Mouse (Mus musculus) bone marrow, adult 2 months (tissue): Measurements from ENCODE around the gene Caln1.

ENCODE experiments used
- CTCF ChIP-seq: fragments of 200-500 bp; IDR thresholded peaks from 2 replicates; pipeline ENCODE4 v1.5.1; 2011; ENCODE audit warnings: low read length, control low read depth; ENCODE audit not compliant: control insufficient read depth, insufficient read depth
- POLR2A ChIP-seq: fragments of 200-500 bp; IDR thresholded peaks from 2 replicates; pipeline ENCODE4 v1.6.1; 2011; ENCODE audit warnings: low read depth, mild to moderate bottlenecking, control low read depth, low read length, borderline replicate concordance; ENCODE audit not compliant: control insufficient read depth

GRCm38 (mm10) chr5:130718385-130718784 is 349.1 kb downstream of the Caln1 start:
- TF ChIP-seq CTCF (no peak), POLR2A (no peak)
